Mouse (Mus musculus): ENCODE data around the gene Ahcyl1. TPM values are rescaled to one million over a fixed set of nuclear protein-coding genes. Genes with fewer than 3 reads are reported as not detected.

Ahcyl1 gene
- polyA plus RNA-seq, 1 experiment from 2014 or later, result 79.2 TPM

- WGBS, result 85% methylated on average over 7 of the region's 7 CpGs
- no peak overlapping the region for H3K4me2 ChIP-seq (ENCODE audit: low read length)
- ATAC-seq (replicated peaks; ENCODE audit: low FRiP score, low read depth) (no peak), DNase-seq (ENCODE audit: low spot score) (no peak)
- H3K4me1 ChIP-seq (replicated peaks; ENCODE audit: insufficient read depth, low read length), result no peaks in the 10 kb centered on the region
- H3K4me3 ChIP-seq (replicated peaks; ENCODE audit: low read depth, low read length), result no peak overlapping the region
- H3K27ac ChIP-seq, result no peak overlapping the region
- H3K27me3 ChIP-seq (ENCODE audit: insufficient read depth, low read length), result no peaks in the 10 kb centered on the region
- peaks cover 69% of the 10 kb centered on the region for H3K36me3 ChIP-seq (ENCODE audit: insufficient read depth, low read length)
- H3K9me3 ChIP-seq (replicated peaks; ENCODE audit: low read length), result no peaks in the 10 kb centered on the region
- no peak for TF ChIP-seq CTCF (IDR thresholded peaks at IDR 0.05; ENCODE audit: low read depth)
- no peak overlapping the region for H3K9ac ChIP-seq (ENCODE audit: low read depth, low read length)
Observed at GRCm38 (mm10) chr3:107668786-107669185, 27.6 kb downstream of the Ahcyl1 start.

- H3K36me3 ChIP-seq (ENCODE audit: insufficient read depth, low read length), result peaks cover 66% of the 10 kb centered on the region
- TF ChIP-seq CTCF (IDR thresholded peaks at IDR 0.05; ENCODE audit: low read depth), result no peak
Observed at GRCm38 (mm10) chr3:107667426-107667825, 28.9 kb downstream of the Ahcyl1 start.

GRCm38 (mm10) chr3:107664641-107665040 is 31.7 kb downstream of the Ahcyl1 start:
- 80% methylated on average over 1 of the region's 1 CpGs for WGBS
- Histone ChIP-seq H3K4me2 (ENCODE audit: low read length) (no peak overlapping the region), H3K27ac (no peak overlapping the region), H3K36me3 (ENCODE audit: insufficient read depth, low read length) (peaks cover 47% of the 10 kb centered on the region), H3K9me3 (replicated peaks; ENCODE audit: low read length) (no peaks in the 10 kb centered on the region), H3K4me1 (replicated peaks; ENCODE audit: insufficient read depth, low read length) (no peaks in the 10 kb centered on the region), H3K9ac (ENCODE audit: low read depth, low read length) (no peak overlapping the region), H3K27me3 (ENCODE audit: insufficient read depth, low read length) (no peaks in the 10 kb centered on the region), H3K4me3 (replicated peaks; ENCODE audit: low read depth, low read length) (no peak overlapping the region)
- DNase-seq (ENCODE audit: low spot score) (no peak), ATAC-seq (replicated peaks; ENCODE audit: low FRiP score, low read depth) (no peak)
- TF ChIP-seq CTCF (IDR thresholded peaks at IDR 0.05; ENCODE audit: low read depth), result no peak

More at GRCm38 (mm10) chr3:107667426-107667825, 28.9 kb downstream of the Ahcyl1 start:
- DNase-seq (ENCODE audit: low spot score), result no peak
- Histone ChIP-seq H3K27ac (no peak overlapping the region), H3K9ac (ENCODE audit: low read depth, low read length) (no peak overlapping the region), H3K4me3 (replicated peaks; ENCODE audit: low read depth, low read length) (no peak overlapping the region), H3K9me3 (replicated peaks; ENCODE audit: low read length) (no peaks in the 10 kb centered on the region), H3K4me1 (replicated peaks; ENCODE audit: insufficient read depth, low read length) (no peaks in the 10 kb centered on the region), H3K4me2 (ENCODE audit: low read length) (no peak overlapping the region), H3K27me3 (ENCODE audit: insufficient read depth, low read length) (no peaks in the 10 kb centered on the region)
- whole genome bisulfite sequencing, result 78% methylated on average over 6 of the region's 6 CpGs
- ATAC-seq (replicated peaks; ENCODE audit: low FRiP score, low read depth), result no peak

GRCm38 (mm10) chr3:107659000-107659399 is 37.4 kb downstream of the Ahcyl1 start:
- Histone ChIP-seq H3K4me3 (replicated peaks; ENCODE audit: low read depth, low read length) (no peak overlapping the region), H3K27me3 (ENCODE audit: insufficient read depth, low read length) (no peaks in the 10 kb centered on the region), H3K36me3 (ENCODE audit: insufficient read depth, low read length) (peaks cover 9% of the 10 kb centered on the region; the same call in 1 of the 2 replicates), H3K4me1 (replicated peaks; ENCODE audit: insufficient read depth, low read length) (no peaks in the 10 kb centered on the region), H3K9me3 (replicated peaks; ENCODE audit: low read length) (no peaks in the 10 kb centered on the region), H3K9ac (ENCODE audit: low read depth, low read length) (no peak overlapping the region), H3K4me2 (ENCODE audit: low read length) (no peak overlapping the region), H3K27ac (no peak overlapping the region)
- 94% methylated on average over 1 of the region's 1 CpGs for WGBS
- TF ChIP-seq CTCF (IDR thresholded peaks at IDR 0.05; ENCODE audit: low read depth), result peak; percentile 58
- DNase-seq (ENCODE audit: low spot score), result peak; percentile 12
- ATAC-seq (replicated peaks; ENCODE audit: low FRiP score, low read depth), result no peak

- WGBS, result 61% methylated on average over 4 of the region's 4 CpGs
- no peaks in the 10 kb centered on the region for H3K27me3 ChIP-seq (ENCODE audit: insufficient read depth, low read length)
- no peak for TF ChIP-seq CTCF (IDR thresholded peaks at IDR 0.05; ENCODE audit: low read depth)
- no peak overlapping the region for H3K27ac ChIP-seq
- H3K36me3 ChIP-seq (ENCODE audit: insufficient read depth, low read length), result 0 out of 2 replicates have a peak, but pooled peaks cover 3% of the 10 kb centered on the region
- no peak overlapping the region for H3K4me3 ChIP-seq (replicated peaks; ENCODE audit: low read depth, low read length)
- no peak for DNase-seq (ENCODE audit: low spot score)
- no peak overlapping the region for H3K9ac ChIP-seq (ENCODE audit: low read depth, low read length)
- no peaks in the 10 kb centered on the region for H3K4me1 ChIP-seq (replicated peaks; ENCODE audit: insufficient read depth, low read length)
- no peaks in the 10 kb centered on the region for H3K9me3 ChIP-seq (replicated peaks; ENCODE audit: low read length)
- no peak overlapping the region for H3K4me2 ChIP-seq (ENCODE audit: low read length)
- ATAC-seq (replicated peaks; ENCODE audit: low FRiP score, low read depth), result 0 out of 2 replicates have a peak, but pooled peaks have one; percentile 7
Observed at GRCm38 (mm10) chr3:107656888-107657287, 39.5 kb downstream of the Ahcyl1 start.

- no peak overlapping the region for H3K4me2 ChIP-seq (ENCODE audit: low read length)
- WGBS, result 95% methylated on average over 2 of the region's 2 CpGs
- ATAC-seq (replicated peaks; ENCODE audit: low FRiP score, low read depth) (no peak), DNase-seq (ENCODE audit: low spot score) (peak; percentile 8)
- no peak overlapping the region for H3K4me3 ChIP-seq (replicated peaks; ENCODE audit: low read depth, low read length)
- H3K27me3 ChIP-seq (ENCODE audit: insufficient read depth, low read length), result no peaks in the 10 kb centered on the region
- TF ChIP-seq CTCF (IDR thresholded peaks at IDR 0.05; ENCODE audit: low read depth), result no peak
- no peak overlapping the region for H3K27ac ChIP-seq
- no peaks in the 10 kb centered on the region for H3K4me1 ChIP-seq (replicated peaks; ENCODE audit: insufficient read depth, low read length)
- H3K9me3 ChIP-seq (replicated peaks; ENCODE audit: low read length), result no peaks in the 10 kb centered on the region
- H3K9ac ChIP-seq (ENCODE audit: low read depth, low read length), result no peak overlapping the region
- H3K36me3 ChIP-seq (ENCODE audit: insufficient read depth, low read length), result 0 out of 2 replicates have a peak, but pooled peaks cover 3% of the 10 kb centered on the region
Observed at GRCm38 (mm10) chr3:107656151-107656550, 40.2 kb downstream of the Ahcyl1 start.

- no peaks in the 10 kb centered on the region for H3K27me3 ChIP-seq (ENCODE audit: insufficient read depth, low read length)
- DNase-seq (ENCODE audit: low spot score), result no peak
- 30% methylated on average over 3 of the region's 3 CpGs for WGBS
- no peaks in the 10 kb centered on the region for H3K9me3 ChIP-seq (replicated peaks; ENCODE audit: low read length)
- H3K4me1 ChIP-seq (replicated peaks; ENCODE audit: insufficient read depth, low read length), result no peaks in the 10 kb centered on the region
- H3K4me2 ChIP-seq (ENCODE audit: low read length), result no peak overlapping the region
- TF ChIP-seq CTCF (IDR thresholded peaks at IDR 0.05; ENCODE audit: low read depth), result 0 out of 2 replicates have a peak, but pooled peaks have one; percentile 3
- ATAC-seq (replicated peaks; ENCODE audit: low FRiP score, low read depth), result no peak
- H3K4me3 ChIP-seq (replicated peaks; ENCODE audit: low read depth, low read length), result no peak overlapping the region
- no peak overlapping the region for H3K27ac ChIP-seq
- no peak overlapping the region for H3K9ac ChIP-seq (ENCODE audit: low read depth, low read length)
- H3K36me3 ChIP-seq (ENCODE audit: insufficient read depth, low read length), result 0 out of 2 replicates have a peak, but pooled peaks cover 3% of the 10 kb centered on the region
Observed at GRCm38 (mm10) chr3:107655491-107655890, 40.9 kb downstream of the Ahcyl1 start.

Data from kidney, postnatal 0 days (tissue).